Mouse (Mus musculus): ENCODE results near the gene Rnf114.
A peak's percentile ranks its signal among the peaks of the same experiment; 100 is the strongest.

The Rnf114 gene

DNA sequence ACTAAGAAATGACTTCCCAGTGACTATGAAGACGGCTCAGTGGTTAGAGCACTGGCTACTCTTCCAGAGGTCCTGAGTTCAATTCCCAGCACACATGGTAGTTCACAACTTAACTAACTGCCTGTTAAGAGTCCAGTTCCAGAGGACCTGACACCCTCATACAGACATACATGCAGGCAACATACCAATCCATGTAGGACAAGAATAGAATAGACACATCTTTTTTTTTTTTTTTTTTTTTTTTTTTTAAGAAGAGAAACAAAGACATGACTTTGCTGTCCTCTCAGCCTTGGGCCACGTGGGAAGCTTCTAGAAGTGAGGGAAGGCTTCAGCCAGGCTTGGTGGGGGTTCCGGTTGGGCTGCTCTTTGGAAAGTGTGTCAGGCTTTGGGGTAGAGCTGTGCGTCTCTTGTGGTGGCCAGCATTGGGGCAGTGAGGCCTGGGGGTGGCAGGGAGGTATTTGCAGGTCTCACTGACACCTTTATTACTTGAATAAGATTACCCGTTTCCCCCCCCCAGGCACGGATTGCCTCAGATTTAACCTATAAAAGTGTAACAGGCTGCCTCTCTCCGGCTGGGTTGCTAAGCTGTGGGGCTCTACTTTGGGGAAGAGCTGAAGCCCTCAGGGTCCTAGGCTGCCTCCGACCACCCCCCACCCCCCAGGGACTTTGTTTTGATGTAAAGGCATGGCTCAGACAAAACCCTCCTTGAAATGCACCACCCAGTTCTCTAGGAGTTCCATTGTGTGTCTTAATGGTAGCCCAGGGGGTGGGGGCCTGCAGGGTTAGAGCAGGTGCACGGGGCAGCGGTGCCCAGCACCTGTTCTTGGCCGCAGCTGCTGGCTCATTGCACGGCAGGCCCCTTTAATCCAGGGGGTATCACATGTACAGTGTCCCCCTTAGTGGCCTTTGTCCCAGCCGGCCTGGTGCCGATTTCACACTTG lies 47.4 kb downstream of the Rnf114 start:
- DNase-seq (ENCODE audit: low read depth, low spot score) = peak; percentile 59

- peak; percentile 72 for DNase-seq (ENCODE audit: low read depth, low spot score)
These were observed 48.1 kb downstream of the Rnf114 start for GRCm38 (mm10) chr2:167540477-167541110.

- DNase-seq (ENCODE audit: low read depth, low spot score) = no peak
These were observed 48.9 kb downstream of the Rnf114 start for GRCm38 (mm10) chr2:167541324-167541723.

- no peak for DNase-seq (ENCODE audit: low read depth, low spot score)
These were observed 49.3 kb downstream of the Rnf114 start for GRCm38 (mm10) chr2:167541761-167542160.

- no peak for DNase-seq (ENCODE audit: low read depth, low spot score)
These were observed 49.9 kb downstream of the Rnf114 start for GRCm38 (mm10) chr2:167542361-167542760.

- DNase-seq (ENCODE audit: low read depth, low spot score) = no peak
These were observed 50.9 kb downstream of the Rnf114 start for GRCm38 (mm10) chr2:167543121-167544003.

GRCm38 (mm10) chr2:167544004-167544356 lies 51.5 kb downstream of the Rnf114 start:
- DNase-seq (ENCODE audit: low read depth, low spot score) = no peak

DNA sequence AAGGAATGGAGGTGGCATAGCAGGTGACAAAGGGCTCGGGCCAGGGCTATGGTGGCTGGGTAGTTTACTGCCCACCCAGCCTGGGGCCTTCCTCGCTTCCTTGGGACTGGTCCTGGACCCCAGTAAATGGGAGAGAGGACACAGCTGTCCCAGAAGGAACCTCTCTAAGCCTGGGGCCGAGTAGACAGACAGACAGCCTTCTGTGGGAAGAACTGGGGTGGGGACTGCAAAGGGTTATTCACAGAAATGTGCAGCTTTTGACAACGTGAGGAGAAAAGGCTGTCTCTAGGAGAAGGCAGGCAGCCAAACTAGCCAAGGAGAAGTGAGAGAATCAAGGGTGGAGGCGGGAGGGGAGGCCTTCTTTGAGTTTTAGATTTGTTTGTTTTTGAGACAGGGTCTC lies 52.0 kb downstream of the Rnf114 start:
- no peak for DNase-seq (ENCODE audit: low read depth, low spot score)

DNA sequence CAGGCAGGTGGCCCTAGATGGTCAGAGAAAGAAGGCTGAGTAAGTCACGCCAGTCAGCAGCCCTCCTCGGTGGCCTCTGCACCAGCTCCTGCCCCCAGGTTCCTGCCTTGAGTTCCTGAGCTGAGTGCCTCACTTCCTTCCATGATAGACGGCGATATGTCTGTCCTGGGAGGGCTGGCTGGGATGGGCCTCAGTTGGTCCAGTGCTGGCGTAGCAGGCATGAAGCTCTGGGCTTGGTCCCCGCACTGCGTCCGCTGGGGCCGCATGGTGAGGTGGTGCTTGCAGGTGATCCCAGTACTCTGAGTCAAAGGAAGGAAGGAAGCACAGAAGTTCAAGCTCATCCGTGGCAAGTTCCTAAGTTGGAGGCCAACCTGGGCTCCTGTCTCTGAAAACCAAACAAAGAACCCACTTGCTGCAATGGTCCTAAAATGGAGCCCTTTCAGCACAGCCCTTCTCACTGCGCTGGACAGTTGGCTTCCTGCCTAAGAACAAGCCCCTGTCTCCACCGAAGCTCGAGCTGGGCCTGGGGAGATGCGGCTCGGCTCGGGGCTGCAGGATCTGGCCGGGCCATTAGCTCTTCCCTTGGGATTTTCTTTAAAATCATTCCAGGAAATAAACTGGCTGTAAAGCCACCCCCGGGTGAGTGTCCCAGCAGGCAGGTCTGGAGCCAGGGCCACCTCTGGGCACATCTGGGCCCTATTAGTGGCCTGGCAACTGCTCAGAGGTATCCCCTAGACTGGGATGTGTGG lies 54.2 kb downstream of the Rnf114 start:
- DNase-seq (ENCODE audit: low read depth, low spot score) = no peak

- DNase-seq (ENCODE audit: low read depth, low spot score) = no peak
These were observed 55.0 kb downstream of the Rnf114 start for GRCm38 (mm10) chr2:167547444-167547843.

DNA sequence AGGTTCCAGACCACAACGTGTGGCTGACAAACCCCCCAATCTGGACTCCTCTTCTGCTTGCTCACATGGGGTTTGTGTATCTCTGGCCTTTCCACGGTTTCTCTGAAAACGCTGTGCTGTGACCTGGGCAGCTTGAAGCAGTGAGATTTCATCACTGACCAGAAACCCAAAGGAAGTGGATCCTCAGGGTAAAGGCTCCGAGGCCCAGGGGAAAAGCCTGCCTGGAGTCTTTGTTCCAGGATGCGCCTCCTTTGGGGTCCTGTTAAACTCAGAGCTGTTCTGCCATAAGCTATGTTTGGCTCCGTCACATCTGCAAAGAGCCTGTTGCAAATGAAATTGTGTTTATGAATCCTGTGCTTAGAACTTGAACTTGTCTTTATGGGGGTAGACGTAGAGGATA lies 56.5 kb downstream of the Rnf114 start:
- no peak for DNase-seq (ENCODE audit: low read depth, low spot score)

GRCm38 (mm10) chr2:167550341-167550854 lies 58.0 kb downstream of the Rnf114 start:
- DNase-seq (ENCODE audit: low read depth, low spot score) = no peak

DNA sequence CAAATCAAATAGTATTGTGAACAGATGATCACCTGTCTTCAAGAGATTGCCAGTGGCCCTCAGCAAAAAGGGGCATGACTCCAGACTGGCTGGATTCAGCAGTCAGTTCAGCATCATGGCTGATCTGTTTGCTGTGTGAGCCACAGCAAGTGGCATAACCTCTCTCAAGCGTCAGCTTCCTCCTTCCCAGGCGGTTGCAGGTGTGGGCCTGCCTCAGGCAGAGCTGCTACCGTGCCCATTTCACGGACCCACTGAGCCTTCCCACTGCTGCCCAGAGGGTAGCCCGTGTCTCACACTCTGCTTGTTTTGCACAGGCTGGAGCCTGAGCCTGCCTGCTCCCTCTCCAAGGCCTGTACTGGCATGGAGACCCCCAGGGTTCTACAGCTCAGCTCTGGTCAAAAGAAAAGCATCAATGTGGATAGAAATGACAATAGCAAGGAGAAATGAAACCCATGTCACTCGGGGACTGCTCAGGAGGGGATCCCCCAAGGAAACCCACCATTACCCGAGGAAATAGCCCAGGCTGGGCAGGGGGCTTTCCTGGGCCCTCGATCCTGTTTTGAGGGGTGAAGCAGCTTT lies 59.0 kb downstream of the Rnf114 start:
- DNase-seq (ENCODE audit: low read depth, low spot score) = no peak

DNA sequence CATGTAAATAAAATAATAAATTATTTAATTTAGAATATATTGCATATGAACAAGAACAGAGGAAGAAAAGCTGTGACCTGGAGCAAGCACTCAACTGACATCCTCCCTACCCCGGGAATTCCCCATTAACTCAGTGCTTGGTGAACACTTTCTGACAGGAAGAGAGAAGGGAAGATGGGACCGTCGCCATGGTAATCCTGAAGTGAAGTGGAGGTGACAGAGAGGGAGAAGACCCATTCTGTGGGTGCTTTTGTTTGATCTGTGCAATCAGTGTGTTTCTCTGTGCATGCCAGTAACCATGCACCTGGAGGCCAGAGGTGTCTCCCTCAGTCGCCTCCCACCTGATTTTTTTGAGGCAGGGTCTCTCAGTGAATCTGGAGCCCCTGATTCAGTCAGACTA lies 59.8 kb downstream of the Rnf114 start:
- DNase-seq (ENCODE audit: low read depth, low spot score) = no peak

DNA sequence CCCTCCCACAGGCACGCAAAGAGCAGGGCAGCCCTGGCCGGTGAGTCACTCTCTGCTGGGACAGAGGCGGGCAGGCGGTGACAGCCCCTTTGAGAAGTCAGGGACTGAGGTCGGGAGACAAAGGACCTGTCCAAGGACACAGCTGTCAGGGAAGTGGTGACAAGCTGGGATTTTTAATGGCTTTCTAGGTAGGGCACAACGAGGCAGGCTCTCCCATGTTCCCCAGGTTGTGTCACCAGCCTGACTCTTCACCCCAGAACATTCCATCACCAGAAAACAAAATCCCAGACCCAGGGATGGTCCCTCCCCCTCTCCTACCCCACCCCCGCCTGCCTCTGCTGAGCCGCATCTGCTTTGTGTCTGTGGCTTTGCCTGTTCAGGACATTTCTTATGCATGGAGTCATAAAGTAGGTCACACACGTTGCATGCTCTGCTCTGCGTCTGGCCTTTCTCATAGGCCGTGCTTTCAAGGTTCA lies 60.5 kb downstream of the Rnf114 start:
- no peak for DNase-seq (ENCODE audit: low read depth, low spot score)

DNA sequence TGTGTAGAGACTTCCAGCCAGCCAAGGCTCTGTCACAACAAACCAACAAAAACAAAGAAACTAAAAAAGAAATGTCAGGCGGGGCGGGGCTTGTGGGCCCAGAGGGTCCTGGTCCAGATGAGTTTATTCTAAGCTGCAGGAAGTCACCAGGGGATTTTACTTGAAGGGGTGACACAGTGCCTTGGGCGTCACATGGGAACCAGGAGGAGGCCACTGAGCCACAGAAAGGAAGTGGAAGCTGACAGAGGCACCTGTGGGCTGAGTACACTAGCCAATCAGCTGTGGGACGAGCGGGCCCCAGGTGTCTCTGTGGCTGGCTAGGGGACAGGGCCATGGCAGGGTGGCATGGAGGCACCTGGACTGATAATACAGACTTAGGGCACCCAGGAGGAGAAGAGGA lies 63.3 kb downstream of the Rnf114 start:
- DNase-seq (ENCODE audit: low read depth, low spot score) = no peak

- DNase-seq (ENCODE audit: low read depth, low spot score) = no peak
These were observed 67.0 kb downstream of the Rnf114 start for GRCm38 (mm10) chr2:167559413-167559812.

DNA sequence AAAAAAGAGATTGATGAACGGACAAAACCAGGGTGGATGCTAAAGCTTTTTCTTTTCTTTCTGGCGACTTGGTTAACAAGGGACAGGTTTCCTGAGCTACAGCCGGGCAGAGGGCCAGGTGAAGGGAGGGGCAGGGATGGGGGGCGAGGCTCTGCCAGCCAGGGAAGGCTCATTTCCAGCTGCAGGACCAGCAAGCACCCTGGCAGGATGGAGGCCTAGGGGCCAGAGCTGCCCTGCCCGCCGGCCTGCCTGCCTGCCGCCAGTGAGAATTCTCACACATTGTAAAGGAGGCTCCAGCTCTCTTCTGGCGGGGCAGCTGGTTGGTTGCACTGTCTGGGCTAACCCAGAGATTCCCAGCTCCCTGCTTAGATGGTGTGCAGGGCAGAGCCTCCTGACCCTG lies 69.7 kb downstream of the Rnf114 start:
- no peak for DNase-seq (ENCODE audit: low read depth, low spot score)

DNA sequence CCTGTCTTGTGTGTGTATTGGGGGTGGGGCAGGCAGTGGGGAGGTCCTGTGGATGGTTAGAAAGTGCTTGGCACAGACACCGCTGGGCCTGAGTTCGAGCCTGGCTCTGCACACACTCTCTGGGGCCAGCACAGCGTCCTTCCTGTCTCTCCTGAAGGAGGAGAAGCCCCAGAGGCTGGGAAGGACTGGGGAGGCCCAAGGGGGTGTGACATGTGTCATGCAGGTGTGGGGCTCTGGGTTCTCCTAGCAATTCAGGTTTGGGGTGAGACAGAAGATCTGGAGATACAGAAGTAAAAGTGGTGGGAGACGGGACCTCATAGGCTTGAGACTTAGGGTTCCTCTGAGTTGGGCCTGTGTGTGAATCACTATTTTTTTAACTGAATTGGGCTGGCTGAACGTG lies 70.6 kb downstream of the Rnf114 start:
- DNase-seq (ENCODE audit: low read depth, low spot score) = no peak

DNA sequence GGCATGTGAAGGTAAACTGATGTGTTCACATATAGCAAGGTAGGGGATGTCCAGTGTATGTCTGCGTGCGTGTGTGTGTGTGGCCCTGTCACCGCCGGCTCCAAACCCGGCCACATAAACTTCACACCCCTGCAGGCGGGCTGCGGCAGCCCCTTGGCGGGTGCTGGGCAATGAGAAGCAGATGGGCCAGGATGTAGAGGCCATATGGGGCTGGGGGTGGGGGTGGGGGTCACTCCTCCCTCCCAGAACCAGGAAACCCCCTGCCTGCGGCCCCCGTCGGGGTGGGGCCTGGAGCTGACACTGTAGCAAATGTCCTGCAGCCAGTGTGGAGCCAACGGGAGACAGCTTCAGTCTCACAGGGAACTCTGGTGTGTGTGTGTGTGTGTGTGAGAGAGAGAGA lies 71.3 kb downstream of the Rnf114 start:
- DNase-seq (ENCODE audit: low read depth, low spot score) = no peak
